In the genomic region with DNA sequence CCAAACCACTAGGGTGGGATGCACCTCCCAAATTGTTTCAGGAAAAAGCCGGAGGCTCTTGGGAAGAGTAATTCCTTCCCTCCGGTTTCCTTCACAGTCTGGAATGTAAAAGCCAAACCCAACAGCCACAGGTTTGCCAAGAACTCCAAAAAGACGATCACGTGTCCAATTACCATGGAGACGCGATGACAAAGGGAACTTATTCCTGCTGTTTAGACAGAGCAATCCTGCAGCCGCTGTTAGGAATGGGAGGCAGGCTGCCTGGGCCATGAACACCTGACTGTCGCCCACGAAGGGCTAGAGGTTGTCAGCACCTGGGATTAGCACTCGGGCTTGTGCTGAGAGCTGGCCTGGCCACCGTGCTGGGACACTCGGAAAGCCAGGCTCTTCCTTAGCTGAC, we compare ENCODE assay signal across 8 mouse cellular contexts.
DNase-seq lines count a peak whose midpoint lies in the region; ATAC-seq and TF ChIP-seq lines count a peak whose summit lies in the region.

No protein-coding gene starts in this region.

- no peak overlapping the region for H3K4me2 ChIP-seq in kidney, embryonic 16.5 days (replicated peaks; ENCODE audit: low read depth, low read length)
- H3K4me2 ChIP-seq in forebrain, embryonic 14.5 days (ENCODE audit: low read length): 0 out of 2 replicates have a peak overlapping the region, but pooled peaks have one; percentile 16
- H3K4me2 ChIP-seq in midbrain, embryonic 15.5 days: peak overlapping the region; percentile 23; the same call in 1 of the 2 replicates

- ATAC-seq in kidney, embryonic 16.5 days (ENCODE audit: low FRiP score, low TSS enrichment): no peak
- ATAC-seq in forebrain, embryonic 14.5 days: peak; percentile 58
- no peak; the same call in 1 of the 2 replicates for ATAC-seq in midbrain, embryonic 15.5 days (replicated peaks)

- 72% methylated on average over 12 of the region's 12 CpGs for WGBS in kidney, embryonic 16.5 days
- WGBS in forebrain, embryonic 14.5 days: 44% methylated on average over 12 of the region's 12 CpGs
- 48% methylated on average over 12 of the region's 12 CpGs for WGBS in midbrain, embryonic 15.5 days
- WGBS in thymus, adult 2 months: 91% methylated on average over 12 of the region's 12 CpGs

- TF ChIP-seq POLR2A in thymus, adult 2 months (IDR thresholded peaks at IDR 0.05; ENCODE audit: control insufficient read depth, extremely low read depth, insufficient read depth, low read length, poor library complexity): no peak

- no peaks in the 10 kb centered on the region for H3K36me3 ChIP-seq in kidney, embryonic 16.5 days (ENCODE audit: insufficient read depth, low read length)
- no peaks in the 10 kb centered on the region for H3K36me3 ChIP-seq in forebrain, embryonic 14.5 days (ENCODE audit: control insufficient read depth, insufficient read depth, low read length)
- H3K36me3 ChIP-seq in midbrain, embryonic 15.5 days (replicated peaks): no peaks in the 10 kb centered on the region
- no peaks in the 10 kb centered on the region for H3K36me3 ChIP-seq in thymus, adult 2 months (ENCODE audit: control insufficient read depth, insufficient read depth, low read length)

- 0 out of 2 replicates have a peak, but pooled peaks cover 2% of the 10 kb centered on the region for H3K4me1 ChIP-seq in kidney, embryonic 16.5 days (ENCODE audit: insufficient read depth, low read length)
- 0 out of 2 replicates have a peak, but pooled peaks cover 4% of the 10 kb centered on the region for H3K4me1 ChIP-seq in forebrain, embryonic 14.5 days (ENCODE audit: control insufficient read depth, insufficient read depth, low read length)
- 0 out of 2 replicates have a peak, but pooled peaks cover 3% of the 10 kb centered on the region for H3K4me1 ChIP-seq in midbrain, embryonic 15.5 days
- no peaks in the 10 kb centered on the region for H3K4me1 ChIP-seq in thymus, adult 2 months (replicated peaks; ENCODE audit: control insufficient read depth, insufficient read depth, low read length)

- H3K9ac ChIP-seq in kidney, embryonic 16.5 days (replicated peaks; ENCODE audit: low read length): no peak overlapping the region
- no peak overlapping the region for H3K9ac ChIP-seq in forebrain, embryonic 14.5 days (ENCODE audit: low read length)
- no peak overlapping the region for H3K9ac ChIP-seq in midbrain, embryonic 15.5 days

- no peak overlapping the region for H3K4me3 ChIP-seq in kidney, embryonic 16.5 days (ENCODE audit: low read length)
- H3K4me3 ChIP-seq in forebrain, embryonic 14.5 days (ENCODE audit: low read depth, low read length): no peak overlapping the region
- peak overlapping the region; percentile 29; the same call in 1 of the 2 replicates for H3K4me3 ChIP-seq in layer of hippocampus, adult 2 months
- no peak overlapping the region for H3K4me3 ChIP-seq in midbrain, embryonic 15.5 days
- H3K4me3 ChIP-seq in thymus, adult 2 months (ENCODE audit: control insufficient read depth, insufficient read depth, low read length): no peak overlapping the region

- TF ChIP-seq CTCF in layer of hippocampus, adult 2 months (conservative IDR thresholded peaks at IDR 0.05): no peak
- TF ChIP-seq CTCF in thymus, adult 2 months (IDR thresholded peaks at IDR 0.05; ENCODE audit: borderline replicate concordance, control insufficient read depth, extremely low read depth, insufficient read depth, low read length, poor library complexity): no peak

- no peaks in the 10 kb centered on the region for H3K27me3 ChIP-seq in kidney, embryonic 16.5 days (ENCODE audit: insufficient read depth, low read length)
- no peaks in the 10 kb centered on the region for H3K27me3 ChIP-seq in forebrain, embryonic 14.5 days (replicated peaks; ENCODE audit: control insufficient read depth, insufficient read depth, low read length)
- peaks cover 6% of the 10 kb centered on the region; the same call in 1 of the 2 replicates for H3K27me3 ChIP-seq in midbrain, embryonic 15.5 days (replicated peaks)
- no peaks in the 10 kb centered on the region for H3K27me3 ChIP-seq in thymus, adult 2 months (ENCODE audit: control insufficient read depth, insufficient read depth, low read length)

- no peaks in the 10 kb centered on the region for H3K9me3 ChIP-seq in kidney, embryonic 16.5 days (ENCODE audit: low read length)
- no peaks in the 10 kb centered on the region for H3K9me3 ChIP-seq in forebrain, embryonic 14.5 days (replicated peaks; ENCODE audit: control insufficient read depth, low read length)
- H3K9me3 ChIP-seq in midbrain, embryonic 15.5 days: no peaks in the 10 kb centered on the region

- H3K27ac ChIP-seq in kidney, embryonic 16.5 days (ENCODE audit: low read length): no peak overlapping the region
- no peak overlapping the region for H3K27ac ChIP-seq in forebrain, embryonic 14.5 days (ENCODE audit: low read depth, low read length)
- no peak overlapping the region; the same call in 1 of the 2 replicates for H3K27ac ChIP-seq in layer of hippocampus, adult 2 months
- no peak overlapping the region for H3K27ac ChIP-seq in midbrain, embryonic 15.5 days
- H3K27ac ChIP-seq in thymus, adult 2 months (ENCODE audit: control insufficient read depth, insufficient read depth, low read length): no peak overlapping the region

- peak; percentile 14 for DNase-seq in kidney, adult 18-20 months
- DNase-seq in forebrain, embryonic 14.5 days (ENCODE audit: low spot score): peak; percentile 85
- DNase-seq in layer of hippocampus, adult 2 months (ENCODE audit: low spot score in 2 of 2): peak; percentile 49 to 64
- DNase-seq in thymus, adult 2 months: no peak
- no peak for DNase-seq in urinary bladder, postnatal 10 days (ENCODE audit: low spot score)
- no peak for DNase-seq in adrenal gland, adult 18-20 months (ENCODE audit: low spot score in 2 of 2)

Comparison
In these comparisons a context has a peak if more than half of its experiments do, and no peak if none do; other contexts are left out.
1. DNase-seq: peak in kidney, adult 18-20 months (single experiment), forebrain, embryonic 14.5 days (single experiment) and layer of hippocampus, adult 2 months (2 of 2); none in thymus, adult 2 months (single experiment), urinary bladder, postnatal 10 days (single experiment) and adrenal gland, adult 18-20 months (0 of 2).